Mouse (Mus musculus): ENCODE data around the gene Hoxc11. TPM values are rescaled to one million over a fixed set of nuclear protein-coding genes. Genes with fewer than 3 reads are reported as not detected.

Gene Hoxc11
- polyA plus RNA-seq, 1 experiment, result 4.0 TPM

GRCm38 (mm10) chr15:102981379-102982288, 27.4 kb downstream of the Hoxc11 start:
- no peak for DNase-seq (ENCODE audit: low spot score)

DNA sequence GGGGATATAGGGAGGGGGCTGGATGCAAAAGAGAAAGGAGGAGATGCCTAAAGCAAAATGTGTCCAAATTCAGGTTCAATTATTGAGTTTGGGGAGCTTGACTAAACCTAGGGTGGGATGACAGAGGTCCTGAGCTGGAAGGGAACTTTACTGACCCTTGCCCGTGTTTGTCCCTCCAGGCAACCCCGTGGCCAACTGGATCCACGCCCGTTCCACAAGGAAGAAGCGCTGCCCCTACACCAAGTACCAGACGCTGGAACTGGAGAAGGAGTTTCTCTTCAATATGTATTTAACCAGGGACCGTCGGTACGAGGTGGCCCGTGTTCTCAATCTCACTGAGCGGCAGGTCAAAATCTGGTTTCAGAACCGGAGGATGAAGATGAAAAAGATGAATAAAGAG, 29.5 kb downstream of the Hoxc11 start:
- DNase-seq (ENCODE audit: low spot score), result no peak

- DNase-seq (ENCODE audit: low spot score), result no peak
These were observed 30.3 kb downstream of the Hoxc11 start for GRCm38 (mm10) chr15:102984521-102984920.

DNA sequence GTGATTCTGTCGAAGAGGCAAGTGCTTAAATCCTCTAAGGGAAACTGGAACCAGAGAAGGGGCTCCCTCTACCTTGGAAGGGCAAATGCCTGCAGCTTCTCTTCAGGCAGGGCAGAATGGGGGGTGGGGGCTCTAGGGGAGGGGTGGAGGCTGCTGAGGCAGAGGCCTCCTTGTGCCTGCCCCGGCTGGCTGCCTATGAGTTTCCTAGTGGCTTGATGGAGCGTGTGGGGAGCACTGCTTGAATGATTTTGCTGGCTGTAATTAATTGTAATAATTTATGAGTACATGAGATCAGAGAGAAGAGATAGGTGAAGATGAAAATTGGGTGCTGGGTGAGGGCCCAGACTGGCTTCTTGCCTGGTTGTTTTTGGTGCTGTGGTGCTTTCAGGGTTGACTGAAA, 30.7 kb downstream of the Hoxc11 start:
- no peak for DNase-seq (ENCODE audit: low spot score)

GRCm38 (mm10) chr15:102987124-102987833, 33.1 kb downstream of the Hoxc11 start:
- DNase-seq (ENCODE audit: low spot score), result peak; percentile 92

DNA sequence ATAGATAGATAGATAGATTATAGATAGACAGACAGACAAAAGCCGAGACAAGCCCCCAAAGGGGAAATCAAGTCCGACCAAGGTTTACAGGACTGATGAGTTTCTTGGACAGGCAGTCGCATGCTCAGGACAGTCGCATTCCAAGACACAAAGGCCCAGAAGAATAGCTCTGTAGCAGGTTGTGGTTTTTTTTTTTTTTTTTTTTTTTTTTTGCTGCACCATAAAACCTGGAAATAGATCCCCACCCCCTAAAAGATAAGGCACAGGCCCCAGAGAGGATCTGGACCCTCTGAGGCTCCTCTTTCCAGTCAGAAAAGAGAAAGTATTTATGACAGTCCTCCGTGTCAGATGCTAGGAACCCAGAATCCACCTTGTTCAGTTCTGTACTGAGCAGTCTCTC, 33.9 kb downstream of the Hoxc11 start:
- no peak for DNase-seq (ENCODE audit: low spot score)

- DNase-seq (ENCODE audit: low spot score), result peak; percentile 35
These were observed 36.5 kb downstream of the Hoxc11 start, which contains the start of gene Hoxc8 for GRCm38 (mm10) chr15:102990461-102991397. TSS of gene Hoxc8 (plus strand) at chr15:102990607.

- DNase-seq (ENCODE audit: low spot score), result no peak
These were observed 37.6 kb downstream of the Hoxc11 start for GRCm38 (mm10) chr15:102991782-102992181.

GRCm38 (mm10) chr15:102992206-102992605, 38.0 kb downstream of the Hoxc11 start:
- DNase-seq (ENCODE audit: low spot score), result no peak

- DNase-seq (ENCODE audit: low spot score), result no peak
These were observed 38.6 kb downstream of the Hoxc11 start for GRCm38 (mm10) chr15:102992863-102993262.

DNA sequence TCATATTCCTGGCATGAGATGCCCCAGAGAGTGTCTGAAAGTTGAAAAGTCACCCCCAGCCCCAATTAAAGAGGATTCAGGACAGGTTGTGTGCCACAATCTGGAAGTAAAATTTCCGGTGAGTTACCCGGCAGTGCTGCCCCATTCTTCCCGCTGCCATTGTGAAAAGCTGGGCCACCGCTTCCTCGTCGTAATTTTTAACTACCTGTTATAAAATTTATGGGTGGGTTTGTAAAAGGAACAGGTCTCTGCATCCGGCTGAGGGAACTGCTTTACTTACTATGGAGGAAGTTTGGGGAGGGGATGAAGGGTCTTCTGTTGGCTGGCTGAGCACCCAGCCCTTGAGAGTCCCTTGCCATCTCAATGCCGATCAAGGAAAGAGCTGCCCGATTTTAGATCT, 42.3 kb downstream of the Hoxc11 start:
- no peak for DNase-seq (ENCODE audit: low spot score)

DNA sequence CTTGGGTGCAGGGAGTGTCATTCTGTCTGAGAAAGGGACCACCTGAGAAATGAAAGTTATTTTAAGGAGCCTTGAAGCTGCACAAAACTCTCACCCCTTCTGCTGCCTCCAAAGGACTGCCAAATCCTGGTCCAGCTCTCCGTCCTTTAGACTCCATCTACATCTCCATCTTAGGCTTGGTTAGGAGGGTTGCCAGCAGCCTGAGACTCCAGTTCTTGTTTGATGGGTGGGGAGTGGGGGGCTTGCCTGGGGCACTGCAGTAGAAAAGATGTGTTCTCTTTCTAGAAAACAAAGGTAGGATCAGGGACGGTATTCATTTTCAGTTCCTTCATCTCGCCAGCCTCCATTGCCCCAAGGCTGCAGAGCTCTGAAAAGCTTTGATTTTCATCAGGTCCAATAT, 43.2 kb downstream of the Hoxc11 start:
- DNase-seq (ENCODE audit: low spot score), result no peak

DNA sequence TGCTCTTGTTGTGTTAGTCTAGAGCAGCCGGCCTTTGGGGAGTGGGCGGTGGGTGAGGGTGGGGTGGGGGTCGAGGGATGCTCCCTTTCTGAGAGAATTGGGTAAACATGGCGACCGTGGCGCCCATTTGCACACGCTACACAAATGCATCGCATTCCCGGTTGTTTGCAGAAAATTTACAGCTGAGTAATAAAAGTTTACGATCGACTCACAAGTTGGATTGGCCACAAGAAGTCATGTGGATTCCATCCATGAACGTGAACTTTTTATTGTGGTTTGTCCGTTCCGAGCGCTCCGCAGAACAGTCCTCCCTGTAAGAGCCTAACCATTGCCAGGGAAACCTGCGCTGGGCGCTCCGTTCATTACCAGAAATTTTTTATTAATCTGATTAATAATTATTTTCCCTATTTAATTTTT, 43.7 kb downstream of the Hoxc11 start, which contains the start of gene Hoxc6:
Gene Hoxc6, plus strand, starts transcription at position 319 of the 417 bp plus-strand sequence.
- no peak for DNase-seq (ENCODE audit: low spot score)

DNA sequence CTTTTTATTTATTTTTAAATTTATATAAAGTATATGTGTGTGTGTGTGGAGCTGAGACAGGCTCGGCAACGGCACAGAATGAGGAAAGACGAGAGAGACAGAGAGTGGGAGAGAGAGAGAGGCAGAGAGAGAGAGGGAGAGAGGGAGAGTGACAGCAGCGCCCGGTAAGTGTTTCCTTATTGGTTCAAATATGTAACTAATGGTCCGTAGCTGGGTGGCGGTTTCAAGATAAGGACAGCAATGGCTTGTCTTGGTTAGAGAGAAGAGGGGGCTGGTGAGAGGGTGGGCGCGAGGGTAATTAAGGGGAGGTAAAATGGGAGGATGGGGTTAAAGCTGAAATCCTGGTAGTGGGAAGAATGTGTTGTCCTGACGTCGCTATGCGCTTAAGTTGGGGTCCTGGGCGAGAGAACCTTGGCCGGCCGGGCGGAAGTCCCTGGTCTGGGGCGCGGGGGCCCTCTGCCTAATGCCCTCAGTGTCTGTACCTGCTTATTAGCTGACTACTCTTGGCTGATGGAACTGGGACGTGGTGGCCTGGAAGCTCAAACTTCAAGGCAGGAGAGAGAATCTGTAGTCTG, 44.5 kb downstream of the Hoxc11 start:
- DNase-seq (ENCODE audit: low spot score), result no peak

GRCm38 (mm10) chr15:102999183-102999831, 45.1 kb downstream of the Hoxc11 start:
- peak; percentile 70 for DNase-seq (ENCODE audit: low spot score)

GRCm38 (mm10) chr15:102999955-103000354, 45.7 kb downstream of the Hoxc11 start:
- DNase-seq (ENCODE audit: low spot score), result no peak

- DNase-seq (ENCODE audit: low spot score), result no peak
These were observed 46.3 kb downstream of the Hoxc11 start for GRCm38 (mm10) chr15:103000501-103000901.

DNA sequence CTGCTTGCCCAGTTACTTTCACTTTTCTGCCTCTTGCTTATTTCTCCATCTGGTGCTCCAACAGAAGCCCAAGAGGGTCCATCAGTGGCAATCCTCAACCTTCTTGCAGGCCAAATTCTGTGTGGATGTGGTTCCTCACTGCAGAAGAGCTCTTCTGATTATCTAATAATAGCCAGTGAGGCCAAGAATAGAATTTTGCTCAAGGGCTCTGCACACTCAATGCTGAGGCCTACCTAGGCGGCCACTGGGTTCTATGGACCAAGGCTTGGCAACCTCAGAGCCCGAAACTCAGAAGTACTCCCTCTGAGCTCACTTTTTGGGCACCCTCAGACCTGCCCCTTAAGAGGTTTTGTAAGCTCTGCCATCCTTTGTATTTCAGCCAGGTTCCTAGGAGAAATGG, 47.1 kb downstream of the Hoxc11 start:
- no peak for DNase-seq (ENCODE audit: low spot score)

- no peak for DNase-seq (ENCODE audit: low spot score)
These were observed 47.9 kb downstream of the Hoxc11 start for GRCm38 (mm10) chr15:103002156-103002555.

GRCm38 (mm10) chr15:103002821-103003448, 48.7 kb downstream of the Hoxc11 start:
- DNase-seq (ENCODE audit: low spot score), result no peak

Data from urinary bladder, adult 2 months (tissue).